Mouse (Mus musculus) heart, embryonic 13.5 days (tissue): ENCODE data around the gene Zkscan1. TPM values are rescaled to one million over a fixed set of nuclear protein-coding genes. Genes with fewer than 3 reads are reported as not detected.
"Not testable (repeated sequence)": the region's sequence is repeated elsewhere in the genome, so short reads cannot be mapped to it uniquely, and the experiment has no call there.

Experiments
- ATAC-seq: fragments of 200-750 bp; cut with Nextera tagmentation; 2 replicates; pipeline ENCODE4 v1.8.0; 2017; ENCODE audit warnings: moderate TSS enrichment; ENCODE audit not compliant: insufficient number of reproducible peaks, low FRiP score, low TSS enrichment; ENCODE audit errors: extremely low read depth
- H3K27ac ChIP-seq: fragments of 300-500 bp; sonication (generic); replicated peaks from 2 replicates; pipeline ENCODE4 v1.5.1; 2015; ENCODE audit warnings: moderate library complexity, mild to moderate bottlenecking, inconsistent platforms
- H3K27me3 ChIP-seq: fragments of 300-500 bp; sonication (generic); replicated peaks from 2 replicates; pipeline ENCODE4 v1.6.1; 2015; ENCODE audit warnings: mild to moderate bottlenecking, inconsistent platforms
- H3K36me3 ChIP-seq: fragments of 300-500 bp; sonication (generic); 2 replicates; pipeline ENCODE4 v1.6.1; 2015; ENCODE audit warnings: mild to moderate bottlenecking, inconsistent platforms
- H3K4me1 ChIP-seq: fragments of 300-500 bp; sonication (generic); 2 replicates; pipeline ENCODE4 v1.6.1; 2015; ENCODE audit warnings: inconsistent platforms
- H3K4me2 ChIP-seq: fragments of 300-500 bp; sonication (generic); 2 replicates; pipeline ENCODE4 v1.6.1; 2015; ENCODE audit warnings: inconsistent platforms, mild to moderate bottlenecking, moderate library complexity
- H3K4me3 ChIP-seq: fragments of 300-500 bp; sonication (generic); 2 replicates; pipeline ENCODE4 v1.5.1; 2015; ENCODE audit warnings: moderate library complexity, mild to moderate bottlenecking, inconsistent platforms
- H3K9ac ChIP-seq: fragments of 300-500 bp; sonication (generic); 2 replicates; pipeline ENCODE4 v1.6.1; 2015; ENCODE audit warnings: inconsistent platforms, mild to moderate bottlenecking, moderate library complexity
- H3K9me3 ChIP-seq: fragments of 300-500 bp; sonication (generic); 2 replicates; pipeline ENCODE4 v1.6.1; 2016; ENCODE audit warnings: inconsistent platforms
- WGBS: fragments of 180-500 bp; shearing (Covaris S2); methylation state at CpG from one replicate; pipeline ENCODE4 v1.1.7; 2015; ENCODE audit warnings: mixed read lengths; 5-methylcytosine and 5-hydroxymethylcytosine counted together
- polyA plus RNA-seq: library from polyadenylated mRNA; unstranded; fragments of >200 nt; fragmentation: Nextera tagmentation; extraction: Ambion mirVana; gene quantifications from 2 replicates; pipeline ENCODE4 v1.2.1, GENCODE M21; 2015

Gene Zkscan1
- polyA plus RNA-seq, 1 experiment from 2014 or later, result 8.6 TPM

DNA sequence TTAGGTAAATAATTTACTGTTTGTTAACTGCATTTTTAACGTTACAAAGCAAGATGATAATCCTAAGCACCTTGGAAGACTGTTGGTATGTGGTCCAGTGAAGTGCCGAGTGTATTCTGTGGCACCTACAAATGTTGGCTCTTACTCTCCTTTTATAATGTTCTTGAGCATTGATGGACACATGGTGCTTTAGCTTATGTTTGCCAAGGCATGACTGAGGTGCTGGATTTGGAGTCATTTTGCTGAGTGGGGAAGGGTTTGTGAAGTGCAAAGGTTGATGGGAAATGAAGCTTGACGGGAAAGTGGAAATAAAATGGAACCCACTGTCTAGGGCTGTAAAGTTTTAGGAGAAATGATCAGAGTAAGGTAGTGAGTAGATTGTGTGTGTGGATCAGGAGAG is 3.5 kb downstream of the Zkscan1 start:
- H3K36me3 ChIP-seq, result peaks cover 28% of the 10 kb centered on the region
- no peak for ATAC-seq
- H3K27me3 ChIP-seq, result no peaks in the 10 kb centered on the region
- H3K9me3 ChIP-seq, result no peaks in the 10 kb centered on the region
- WGBS, result 83% methylated on average over 3 of the region's 3 CpGs
- H3K4me1 ChIP-seq, result peaks cover 24% of the 10 kb centered on the region
- H3K4me3 ChIP-seq, result no peak overlapping the region
- H3K9ac ChIP-seq, result no peak overlapping the region
- H3K4me2 ChIP-seq, result no peak overlapping the region
- no peak overlapping the region for H3K27ac ChIP-seq

DNA sequence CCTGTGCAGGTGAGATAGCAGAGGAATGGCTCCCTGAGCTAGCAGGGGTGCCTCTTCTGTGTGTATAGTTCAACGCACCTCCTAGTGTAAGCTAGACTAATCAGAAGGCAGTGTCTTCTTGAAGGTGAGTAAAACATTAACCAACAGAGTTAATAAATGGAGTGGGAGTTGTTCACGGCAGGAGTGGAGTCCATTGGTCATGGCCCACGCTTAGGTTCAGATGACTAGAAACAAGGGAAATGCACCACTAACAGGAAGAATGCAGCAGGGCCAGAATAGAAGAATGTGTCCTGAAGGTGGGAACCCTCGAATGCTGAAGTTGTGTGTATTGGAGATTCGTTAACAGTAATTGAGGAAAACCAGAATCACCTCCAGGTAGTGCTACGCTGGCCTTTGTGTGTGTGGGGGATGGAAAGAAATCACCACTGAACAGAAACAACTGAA is 4.2 kb downstream of the Zkscan1 start:
- no peak overlapping the region for H3K27ac ChIP-seq
- H3K4me3 ChIP-seq, result no peak overlapping the region
- H3K4me1 ChIP-seq, result peaks cover 24% of the 10 kb centered on the region
- no peaks in the 10 kb centered on the region for H3K9me3 ChIP-seq
- no peak for ATAC-seq
- H3K9ac ChIP-seq, result peak overlapping the region; percentile 6; the same call in 1 of the 2 replicates
- no peaks in the 10 kb centered on the region for H3K27me3 ChIP-seq
- peaks cover 35% of the 10 kb centered on the region for H3K36me3 ChIP-seq
- no peak overlapping the region for H3K4me2 ChIP-seq
- 85% methylated on average over 6 of the region's 6 CpGs for WGBS

DNA sequence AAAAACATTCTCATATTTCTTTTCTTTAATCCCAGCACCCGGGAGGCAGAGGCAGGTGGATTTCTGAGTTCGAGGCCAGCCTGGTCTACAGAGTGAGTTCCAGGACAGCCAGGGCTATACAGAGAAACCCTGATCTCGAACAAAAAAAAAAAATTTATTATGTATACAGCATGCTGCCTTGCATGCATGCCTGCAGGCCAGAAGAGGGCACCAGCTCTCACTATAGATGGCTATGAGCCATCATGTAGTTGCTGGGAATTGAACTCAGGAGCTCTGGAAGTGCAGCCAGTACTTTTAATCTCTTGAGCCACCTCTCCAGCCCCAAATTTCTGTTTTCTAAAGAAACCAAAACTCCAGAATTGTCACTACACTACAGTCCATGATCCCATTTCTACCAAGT is 5.4 kb downstream of the Zkscan1 start:
- ATAC-seq, result no peak
- Histone ChIP-seq H3K4me3 (no peak overlapping the region), H3K36me3 (peaks cover 47% of the 10 kb centered on the region), H3K9me3 (no peaks in the 10 kb centered on the region), H3K9ac (no peak overlapping the region), H3K4me2 (no peak overlapping the region), H3K4me1 (peaks cover 21% of the 10 kb centered on the region), H3K27ac (no peak overlapping the region), H3K27me3 (no peaks in the 10 kb centered on the region)
- 76% methylated on average over 3 of the region's 3 CpGs for WGBS

DNA sequence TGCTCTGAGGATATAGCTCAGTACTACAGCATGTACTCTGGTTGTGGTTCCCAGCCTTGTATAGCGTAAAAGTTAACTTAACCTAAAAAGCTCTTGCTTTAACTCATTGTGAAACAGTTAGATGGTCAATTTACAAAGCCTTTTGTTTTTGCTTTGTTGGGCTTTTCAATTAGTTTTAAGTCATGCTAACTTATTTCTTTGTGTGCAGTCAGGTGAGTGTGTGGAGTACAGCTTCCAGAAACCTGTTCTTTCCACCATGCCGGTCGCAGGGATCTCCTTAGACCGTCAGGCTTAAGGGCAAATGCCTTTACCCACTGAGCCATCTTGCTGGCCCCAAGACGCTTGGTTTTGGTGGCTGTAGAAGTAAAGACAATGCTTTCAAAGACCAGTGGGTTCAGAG is 5.9 kb downstream of the Zkscan1 start:
- Histone ChIP-seq H3K4me3 (no peak overlapping the region), H3K9me3 (no peaks in the 10 kb centered on the region), H3K4me1 (peaks cover 21% of the 10 kb centered on the region), H3K27me3 (no peaks in the 10 kb centered on the region), H3K4me2 (no peak overlapping the region), H3K9ac (no peak overlapping the region), H3K27ac (no peak overlapping the region), H3K36me3 (peaks cover 52% of the 10 kb centered on the region)
- WGBS, result 98% methylated on average over 5 of the region's 5 CpGs
- no peak for ATAC-seq

DNA sequence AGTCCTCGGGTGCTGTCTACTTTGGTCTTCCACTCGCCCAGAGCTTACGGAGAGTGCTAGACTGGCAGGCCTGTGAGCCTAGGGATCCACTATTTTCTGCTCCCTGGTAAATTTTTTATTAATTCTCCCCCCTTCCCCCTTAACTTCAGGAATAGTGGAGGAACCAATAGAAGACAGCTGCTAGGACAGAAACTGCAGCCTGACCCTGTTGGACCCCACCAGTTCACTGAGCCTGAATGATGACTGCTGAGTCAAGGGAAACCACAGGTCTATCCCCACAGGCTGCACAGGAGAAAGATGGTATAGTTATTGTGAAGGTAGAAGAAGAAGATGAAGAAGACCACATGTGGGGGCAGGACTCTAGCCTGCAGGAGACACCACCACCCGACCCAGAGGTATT is 7.9 kb downstream of the Zkscan1 start:
- ATAC-seq, result no peak
- 83% methylated on average over 4 of the region's 4 CpGs for WGBS

DNA sequence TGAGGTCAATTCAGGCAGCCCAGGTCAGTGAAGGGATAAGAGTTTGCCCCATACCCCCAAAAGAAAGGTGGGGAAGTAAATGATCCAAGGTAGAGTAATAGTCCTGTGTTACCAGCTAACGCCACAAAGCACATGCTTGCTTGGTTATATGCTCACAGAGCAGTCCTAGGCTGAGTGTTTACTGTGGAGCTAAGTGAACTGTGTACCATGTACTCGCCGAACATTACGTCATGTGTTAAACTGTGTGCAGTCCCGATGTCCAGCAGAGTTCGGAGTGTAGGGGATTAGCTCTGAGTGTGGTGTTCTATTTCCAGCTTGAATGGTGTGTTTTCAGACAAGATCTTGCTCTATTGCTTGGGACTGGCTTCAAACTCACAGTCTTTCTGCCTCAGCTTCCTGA is 9.6 kb downstream of the Zkscan1 start:
- WGBS, result 88% methylated on average over 6 of the region's 6 CpGs
- peaks cover 71% of the 10 kb centered on the region for H3K36me3 ChIP-seq
- H3K27me3 ChIP-seq, result no peaks in the 10 kb centered on the region
- no peak overlapping the region for H3K27ac ChIP-seq
- no peaks in the 10 kb centered on the region for H3K9me3 ChIP-seq
- no peak overlapping the region for H3K4me2 ChIP-seq
- ATAC-seq, result no peak
- H3K4me3 ChIP-seq, result no peak overlapping the region
- no peak overlapping the region for H3K9ac ChIP-seq
- H3K4me1 ChIP-seq, result 0 out of 2 replicates have a peak, but pooled peaks cover 6% of the 10 kb centered on the region

More for the DNA sequence above, 7.9 kb downstream of the Zkscan1 start:
- H3K9ac ChIP-seq, result no peak overlapping the region; the same call in 1 of the 2 replicates
- H3K9me3 ChIP-seq, result no peaks in the 10 kb centered on the region
- H3K4me2 ChIP-seq, result no peak overlapping the region
- H3K36me3 ChIP-seq, result peaks cover 64% of the 10 kb centered on the region
- H3K27ac ChIP-seq, result no peak overlapping the region
- no peaks in the 10 kb centered on the region for H3K27me3 ChIP-seq
- H3K4me1 ChIP-seq, result peaks cover 6% of the 10 kb centered on the region; the same call in 1 of the 2 replicates
- no peak overlapping the region for H3K4me3 ChIP-seq

DNA sequence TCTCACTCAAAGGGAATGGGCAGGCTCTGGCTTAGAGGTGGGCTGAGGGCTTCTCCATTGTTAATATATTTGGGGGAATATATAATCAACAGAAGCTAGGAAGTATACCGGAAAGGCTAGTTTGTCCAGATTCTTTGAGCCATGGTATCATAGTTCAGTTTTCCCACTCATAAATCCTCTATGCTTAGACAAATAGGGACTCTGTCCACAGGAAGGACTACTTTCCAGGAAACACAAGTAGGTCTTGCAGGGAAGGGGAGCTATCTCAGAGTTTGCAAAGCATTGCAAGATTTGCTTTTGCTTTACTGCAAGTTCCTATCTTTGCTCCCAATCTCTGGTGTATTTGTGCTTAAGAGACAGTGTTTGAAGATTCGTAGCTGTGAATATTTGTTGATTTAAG is 20.1 kb downstream of the Zkscan1 start:
- peaks cover 58% of the 10 kb centered on the region for H3K36me3 ChIP-seq
- no peaks in the 10 kb centered on the region for H3K27me3 ChIP-seq
- WGBS, result 84% methylated on average over 2 of the region's 2 CpGs
- H3K4me1 ChIP-seq, result no peaks in the 10 kb centered on the region
- H3K27ac ChIP-seq, result no peak overlapping the region
- no peak overlapping the region for H3K9ac ChIP-seq
- no peak for ATAC-seq
- H3K4me2 ChIP-seq, result no peak overlapping the region
- no peak overlapping the region for H3K4me3 ChIP-seq
- no peaks in the 10 kb centered on the region for H3K9me3 ChIP-seq

DNA sequence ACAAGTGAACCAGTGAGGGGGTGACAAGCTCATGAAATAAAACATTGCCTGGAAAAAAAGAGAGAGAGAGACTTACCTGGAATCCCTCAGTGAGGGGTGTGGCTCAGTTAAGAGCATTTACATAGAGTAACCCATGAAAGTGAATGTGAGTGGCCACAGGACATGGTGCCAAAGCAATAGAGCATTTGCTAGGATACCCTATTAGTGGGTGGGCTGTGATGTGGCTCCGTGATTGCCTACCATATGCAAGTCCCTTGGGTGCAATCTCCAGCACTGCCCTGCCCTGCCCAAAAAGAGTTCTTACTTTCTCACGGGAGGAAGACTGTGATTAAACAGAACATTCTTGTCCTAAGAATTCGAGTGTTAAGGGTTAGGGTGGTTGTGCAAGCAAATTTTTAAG is 22.2 kb downstream of the Zkscan1 start:
- H3K9me3 ChIP-seq, result no peaks in the 10 kb centered on the region
- H3K27me3 ChIP-seq, result no peaks in the 10 kb centered on the region
- no peak for ATAC-seq
- H3K9ac ChIP-seq, result no peak overlapping the region
- H3K27ac ChIP-seq, result no peak overlapping the region
- H3K36me3 ChIP-seq, result peaks cover 37% of the 10 kb centered on the region
- H3K4me1 ChIP-seq, result no peaks in the 10 kb centered on the region
- 69% methylated on average over 3 of the region's 3 CpGs for WGBS
- H3K4me2 ChIP-seq, result no peak overlapping the region
- H3K4me3 ChIP-seq, result no peak overlapping the region

DNA sequence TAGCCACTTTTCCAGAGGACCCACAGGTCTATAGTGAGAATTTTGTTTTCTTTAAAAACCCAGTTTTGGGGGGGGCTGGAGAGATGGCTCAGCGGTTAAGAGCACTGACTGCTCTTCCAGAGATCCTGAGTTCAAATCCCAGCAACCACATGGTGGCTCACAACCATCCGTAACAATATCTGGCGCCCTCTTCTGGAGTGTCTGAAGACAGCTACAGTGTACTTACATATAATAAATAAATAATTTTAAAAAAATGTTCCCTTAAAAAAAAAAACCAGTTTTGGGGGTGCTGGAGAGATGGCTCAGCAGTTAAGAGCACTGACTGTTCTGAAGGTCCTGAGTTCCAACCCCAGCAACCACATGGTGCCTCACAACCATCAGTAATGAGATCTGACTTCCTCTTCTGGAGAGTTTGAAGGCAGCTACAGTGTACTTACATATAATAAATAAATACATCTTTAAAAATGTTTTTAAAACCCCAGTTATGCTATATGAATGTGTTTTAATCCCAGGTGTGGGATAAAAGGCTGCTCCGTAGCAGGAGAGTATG is 25.0 kb downstream of the Zkscan1 start:
- not testable (repeated sequence) for ATAC-seq, H3K9ac ChIP-seq, H3K4me1 ChIP-seq, H3K36me3 ChIP-seq, H3K9me3 ChIP-seq, H3K4me3 ChIP-seq, H3K27ac ChIP-seq, H3K4me2 ChIP-seq, H3K27me3 ChIP-seq
- WGBS, result 57% methylated on average over 4 of the region's 4 CpGs

DNA sequence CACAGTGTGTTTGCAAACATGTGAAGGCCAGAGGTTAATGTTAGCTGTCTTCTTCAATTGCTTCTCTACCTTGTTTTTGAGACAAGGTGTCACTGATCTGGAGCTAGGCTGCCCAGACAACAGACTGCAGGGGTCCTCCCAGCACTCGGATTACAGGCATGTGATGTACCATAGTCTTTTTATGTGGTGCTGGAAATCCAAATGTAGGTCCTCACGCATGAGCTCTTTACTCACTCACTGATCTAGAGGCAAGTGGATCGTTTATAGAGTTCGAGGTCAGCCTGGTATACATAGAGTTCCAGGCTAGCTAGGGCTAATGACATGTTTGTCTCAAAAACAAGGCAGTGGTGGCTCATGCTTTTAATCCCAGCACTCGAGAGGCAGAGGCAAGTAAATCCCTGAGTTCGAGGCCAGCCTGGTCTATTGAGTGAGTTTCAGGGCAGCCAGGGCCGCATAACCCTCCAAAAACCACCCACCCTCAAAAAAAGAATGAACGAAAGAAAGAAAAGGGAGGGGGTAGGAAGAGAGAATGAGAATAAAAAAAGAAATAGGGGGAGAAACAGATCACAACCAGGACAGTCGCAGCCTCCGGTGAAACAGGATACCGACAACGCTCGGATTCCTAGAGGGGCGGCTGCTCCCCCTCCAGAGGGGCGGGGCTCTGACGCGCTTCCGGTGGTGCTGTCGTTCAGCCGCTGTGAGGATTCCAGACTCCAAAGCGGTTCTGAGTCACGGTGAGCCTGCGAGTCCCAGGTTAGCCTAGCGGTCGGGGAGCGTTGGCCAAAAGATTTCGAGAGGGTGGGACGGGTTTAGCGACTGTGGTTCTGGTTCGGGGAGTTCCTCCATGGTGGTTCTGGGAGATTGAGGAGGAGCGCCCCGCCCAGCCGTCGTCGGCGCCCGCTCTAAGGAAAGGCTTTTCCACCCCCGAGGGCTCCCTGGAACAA is 31.6 kb downstream of the Zkscan1 start, which contains the start of gene Zscan21:
Gene Zscan21, plus strand, starts transcription at position 649 of the 944 bp plus-strand sequence.
- peak within 1 kb of the TSS; percentile 96 for H3K27ac ChIP-seq
- H3K4me1 ChIP-seq, result peaks cover 21% of the 10 kb centered on the region
- H3K36me3 ChIP-seq, result peaks cover 25% of the 10 kb centered on the region
- ATAC-seq, result peak; percentile 95
- H3K9ac ChIP-seq, result peak within 1 kb of the TSS; percentile 92
- whole genome bisulfite sequencing, result 8% methylated on average over 38 of the region's 38 CpGs
- no peaks in the 10 kb centered on the region for H3K27me3 ChIP-seq
- H3K4me2 ChIP-seq, result peak within 1 kb of the TSS; percentile 74
- peak within 1 kb of the TSS; percentile 82 for H3K4me3 ChIP-seq
- no peaks in the 10 kb centered on the region for H3K9me3 ChIP-seq

DNA sequence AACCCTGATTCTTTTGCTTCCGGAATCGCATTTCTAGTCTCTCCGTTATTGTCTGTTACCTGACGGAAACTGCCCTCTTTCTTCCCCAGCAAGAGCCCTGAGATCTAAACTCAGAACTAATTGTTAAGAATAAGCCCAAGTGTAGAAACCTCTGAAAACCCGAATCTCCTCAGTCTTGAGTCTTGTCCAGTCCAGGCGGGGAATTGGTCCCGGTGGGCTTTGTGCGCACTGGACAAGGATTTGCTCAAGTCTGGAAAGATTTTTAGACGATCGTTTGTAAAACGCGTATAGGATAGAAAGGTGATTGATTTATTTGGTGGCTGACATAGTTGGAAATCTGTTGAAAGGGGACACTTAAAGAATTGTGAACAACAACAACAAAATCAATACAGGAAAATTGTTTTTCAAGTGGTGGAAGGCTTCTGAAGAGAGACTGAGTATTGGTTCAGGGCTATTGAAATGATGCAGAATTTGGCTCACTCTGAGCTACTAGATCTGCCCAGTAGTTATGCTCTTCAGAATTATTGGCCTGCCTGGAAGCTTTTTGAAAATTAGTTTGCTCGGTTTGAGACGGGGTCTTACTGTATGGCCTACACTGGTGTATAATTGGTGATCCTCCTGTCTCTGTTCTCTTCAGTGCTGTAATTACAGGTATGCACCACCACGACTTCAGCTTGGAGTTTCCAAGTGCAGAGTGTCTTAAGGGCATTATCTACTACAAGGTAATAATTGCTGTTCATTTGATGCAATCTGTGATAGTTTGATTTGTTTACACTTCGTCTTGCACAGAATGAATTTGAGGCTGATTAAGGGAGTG is 32.5 kb downstream of the Zkscan1 start:
- Histone ChIP-seq H3K9me3 (no peaks in the 10 kb centered on the region), H3K27ac (peak overlapping the region; percentile 96), H3K4me2 (peak overlapping the region; percentile 74), H3K9ac (peak overlapping the region; percentile 92), H3K4me1 (peaks cover 21% of the 10 kb centered on the region), H3K27me3 (no peaks in the 10 kb centered on the region), H3K36me3 (peaks cover 31% of the 10 kb centered on the region), H3K4me3 (peak overlapping the region; percentile 82)
- 7% methylated on average over 16 of the region's 16 CpGs for WGBS
- no peak for ATAC-seq
